Mouse (Mus musculus) olfactory bulb, adult 2 months (tissue): ENCODE results near the gene Izumo4. TPM values are rescaled to one million over a fixed set of nuclear protein-coding genes. Genes with fewer than 3 reads are reported as not detected.

Experiments used
- H3K27ac ChIP-seq: fragments of 200-500 bp; 2 replicates; pipeline ENCODE4 v1.5.1; 2012; ENCODE audit warnings: low read depth, low read length; ENCODE audit not compliant: insufficient read depth
- H3K4me1 ChIP-seq: fragments of 200-500 bp; 2 replicates; pipeline ENCODE4 v1.6.1; 2012; ENCODE audit warnings: low read length; ENCODE audit not compliant: control insufficient read depth, insufficient read depth
- H3K4me3 ChIP-seq: fragments of 200-500 bp; 2 replicates; pipeline ENCODE4 v1.5.1; 2012; ENCODE audit warnings: mild to moderate bottlenecking, low read depth, low read length, moderate library complexity; ENCODE audit not compliant: insufficient read depth
- CTCF ChIP-seq: fragments of 200-500 bp; IDR thresholded peaks from 2 replicates; pipeline ENCODE4 v1.5.1; 2012; ENCODE audit warnings: low read depth, mild to moderate bottlenecking, low read length, moderate library complexity; ENCODE audit not compliant: insufficient read depth
- POLR2A ChIP-seq: fragments of 200-500 bp; IDR thresholded peaks from 2 replicates; pipeline ENCODE4 v1.6.1; 2012; ENCODE audit warnings: mild to moderate bottlenecking, low read depth, low read length, moderate library complexity; ENCODE audit not compliant: insufficient read depth
- WGBS: fragments of 180-500 bp; shearing (Covaris S2); methylation state at CpG from one replicate; pipeline ENCODE4 v1.1.7; 2018; 5-methylcytosine and 5-hydroxymethylcytosine counted together
- polyA plus RNA-seq: library from polyadenylated mRNA; stranded (reverse); fragments of >200 nt; gene quantifications from 2 replicates; pipeline ENCODE4 v1.2.4, GENCODE M21; 2012; ENCODE audit warnings: low replicate concordance; ENCODE audit not compliant: missing spikeins, insufficient read depth, insufficient read length

Gene Izumo4
- polyA plus RNA-seq, 1 experiment = not detected

DNA sequence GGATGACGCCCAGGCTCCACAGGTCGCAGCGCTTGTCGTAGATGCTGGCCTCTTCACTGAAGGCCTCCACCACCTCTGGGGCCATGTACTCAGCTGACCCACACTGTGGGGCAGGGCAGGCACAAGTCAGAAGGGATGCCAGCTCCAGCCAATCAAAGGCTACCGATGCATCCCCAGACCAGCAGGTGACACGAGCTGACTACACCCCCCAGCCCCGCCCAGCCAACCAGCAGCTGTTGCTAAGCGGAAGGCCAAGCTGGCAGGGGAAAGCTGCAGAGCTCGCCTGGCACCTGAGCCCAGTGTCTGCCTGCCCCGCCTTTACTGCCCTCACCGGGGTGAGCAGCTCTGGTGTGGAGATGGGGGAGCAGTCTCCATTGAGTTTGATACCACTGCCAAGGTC is 33.4 kb upstream of the Izumo4 start:
- TF ChIP-seq CTCF (no peak), POLR2A (no peak)
- peaks cover 35% of the 10 kb centered on the region for H3K4me1 ChIP-seq
- 82% methylated on average over 11 of the region's 11 CpGs for WGBS

DNA sequence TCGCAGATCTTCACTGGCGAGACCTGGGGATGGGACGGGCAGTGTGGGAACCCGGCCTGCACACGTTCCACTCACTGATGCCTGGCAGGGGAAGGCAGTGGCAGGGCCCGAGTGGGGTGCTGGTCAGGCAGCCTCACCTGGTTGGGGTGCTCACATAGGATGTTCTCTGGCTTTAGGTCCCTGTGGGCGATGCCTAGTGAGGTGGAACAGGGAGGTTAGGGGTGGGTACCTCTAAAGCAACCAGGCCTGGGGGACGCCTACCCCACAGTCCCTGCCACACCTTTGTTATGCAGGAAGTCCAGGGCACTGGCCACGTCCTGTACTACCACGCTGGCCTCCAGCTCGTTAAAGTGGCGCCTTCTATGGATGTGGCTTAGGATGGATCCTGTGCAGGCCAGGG is 33.0 kb upstream of the Izumo4 start:
- no peak for TF ChIP-seq POLR2A
- no peak for TF ChIP-seq CTCF
- WGBS = 91% methylated on average over 12 of the region's 12 CpGs
- Histone ChIP-seq H3K4me1 (peaks cover 37% of the 10 kb centered on the region), H3K4me3 (no peak overlapping the region), H3K27ac (no peak overlapping the region)

More for the DNA sequence above, 33.4 kb upstream of the Izumo4 start:
- no peak overlapping the region for H3K27ac ChIP-seq
- no peak overlapping the region for H3K4me3 ChIP-seq

DNA sequence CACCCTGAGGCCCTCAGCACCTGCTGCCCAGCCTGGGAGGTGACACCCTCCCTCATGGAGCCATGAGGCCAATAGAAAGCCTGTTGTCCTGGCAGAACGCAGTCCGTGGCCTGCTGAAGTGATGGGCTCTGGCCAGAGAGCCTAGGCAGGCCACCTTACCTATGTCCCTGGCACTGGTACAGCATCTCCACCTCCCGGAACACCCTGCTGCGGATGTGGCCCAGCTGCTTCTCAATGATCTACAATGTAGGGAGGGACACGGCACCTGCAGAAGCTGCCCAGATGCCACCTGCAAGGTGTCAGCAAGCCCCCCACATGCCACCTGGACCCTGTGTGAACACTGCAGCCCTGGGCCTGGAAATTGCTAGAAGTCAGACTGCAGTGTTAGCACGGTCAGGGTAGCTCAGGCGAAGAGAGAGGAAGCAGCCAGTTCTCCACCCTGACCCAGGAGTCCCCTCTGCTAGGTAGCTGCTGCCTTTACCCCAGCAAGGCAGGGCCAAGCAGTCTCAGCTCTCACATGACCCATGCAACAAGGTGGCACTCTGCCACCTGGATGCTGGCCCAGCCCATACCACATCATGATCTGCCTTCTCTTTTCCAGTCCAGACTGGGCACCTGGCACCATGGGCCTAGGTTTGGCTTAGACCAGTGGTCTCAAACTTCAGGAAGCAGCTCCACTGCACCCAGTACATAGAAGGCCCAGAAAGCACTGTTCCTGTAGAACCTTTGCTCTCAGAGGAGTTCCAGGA is 32.1 kb upstream of the Izumo4 start:
- WGBS = 89% methylated on average over 7 of the region's 7 CpGs
- H3K4me3 ChIP-seq = no peak overlapping the region
- no peak overlapping the region for H3K27ac ChIP-seq
- TF ChIP-seq POLR2A (no peak), CTCF (no peak)
- H3K4me1 ChIP-seq = peaks cover 39% of the 10 kb centered on the region

DNA sequence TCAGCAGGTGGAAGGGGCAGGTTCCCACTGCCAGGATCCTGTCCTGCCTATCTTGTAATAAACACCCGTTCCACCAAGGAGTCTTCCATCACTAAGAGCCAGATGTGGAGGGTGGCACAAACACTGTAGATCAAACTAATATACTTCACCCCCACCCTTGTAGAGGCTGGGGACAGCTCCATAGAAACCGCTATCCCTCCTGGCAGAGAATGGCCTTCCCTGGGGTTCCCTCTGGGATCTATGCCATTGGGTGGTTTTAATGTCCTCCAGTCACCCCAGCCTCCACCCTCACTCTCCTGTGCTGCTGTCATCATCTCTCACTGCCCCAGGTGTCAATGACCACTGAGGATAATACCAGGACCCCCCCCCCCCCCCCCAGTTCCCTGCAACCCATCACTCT is 31.5 kb upstream of the Izumo4 start:
- no peak overlapping the region for H3K27ac ChIP-seq
- TF ChIP-seq POLR2A (no peak), CTCF (no peak)
- H3K4me3 ChIP-seq = no peak overlapping the region
- 60% methylated on average over 2 of the region's 2 CpGs for WGBS
- peaks cover 36% of the 10 kb centered on the region for H3K4me1 ChIP-seq

GRCm38 (mm10) chr10:80671251-80671650 is 30.7 kb upstream of the Izumo4 start:
- TF ChIP-seq POLR2A (no peak), CTCF (no peak)
- H3K27ac ChIP-seq = no peak overlapping the region
- H3K4me3 ChIP-seq = no peak overlapping the region
- WGBS = 89% methylated on average over 4 of the region's 4 CpGs
- peaks cover 36% of the 10 kb centered on the region for H3K4me1 ChIP-seq

DNA sequence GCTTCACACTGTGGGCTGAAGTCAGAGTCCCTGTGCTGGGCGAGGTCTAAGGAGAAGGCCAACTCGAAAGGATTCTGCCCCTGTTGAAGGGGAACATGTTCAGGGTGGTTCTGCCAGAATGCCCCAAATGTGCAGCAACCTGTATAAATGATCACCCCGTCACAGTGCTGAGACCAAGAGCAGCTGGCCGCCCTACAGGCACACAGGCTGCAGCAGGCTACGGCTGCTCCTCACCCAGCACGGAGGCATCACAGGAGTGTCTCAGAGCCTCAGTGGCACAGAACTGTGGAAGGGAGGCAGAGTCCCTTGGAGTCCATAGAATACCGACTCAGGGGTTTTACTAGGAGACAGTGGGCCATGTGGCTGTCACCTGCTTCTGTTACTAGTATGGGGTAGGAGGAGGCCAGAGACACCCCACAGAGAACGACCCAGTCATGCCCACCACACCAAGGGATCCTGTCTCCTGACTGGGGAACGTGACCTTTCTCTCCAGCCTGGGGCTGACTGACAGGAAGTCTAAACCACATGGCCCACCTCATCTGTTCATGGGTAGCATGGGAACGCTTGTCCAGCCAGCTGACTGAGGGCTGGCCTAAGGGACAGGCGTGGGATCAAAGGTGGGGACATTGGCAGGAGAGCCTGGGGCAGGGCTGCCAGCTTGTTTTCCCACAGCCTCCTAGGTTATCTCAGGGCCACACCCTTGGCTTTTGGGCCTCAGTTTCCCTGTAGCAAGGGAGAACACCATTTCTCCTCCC is 29.9 kb upstream of the Izumo4 start:
- H3K27ac ChIP-seq = no peak overlapping the region
- TF ChIP-seq POLR2A (no peak), CTCF (no peak)
- H3K4me1 ChIP-seq = peaks cover 40% of the 10 kb centered on the region
- H3K4me3 ChIP-seq = no peak overlapping the region
- 82% methylated on average over 11 of the region's 11 CpGs for WGBS

- Histone ChIP-seq H3K4me3 (no peak overlapping the region), H3K4me1 (peaks cover 51% of the 10 kb centered on the region), H3K27ac (no peak overlapping the region)
- TF ChIP-seq CTCF (no peak), POLR2A (no peak)
- WGBS = 84% methylated on average over 3 of the region's 3 CpGs
These were observed 28.3 kb upstream of the Izumo4 start for GRCm38 (mm10) chr10:80673690-80674089.

- peak overlapping the region; percentile 72 for H3K4me3 ChIP-seq
- TF ChIP-seq POLR2A (no peak), CTCF (no peak)
- WGBS = 23% methylated on average over 5 of the region's 5 CpGs
- peaks cover 55% of the 10 kb centered on the region for H3K4me1 ChIP-seq
- 0 out of 2 replicates have a peak overlapping the region, but pooled peaks have one; percentile 11 for H3K27ac ChIP-seq
These were observed 27.7 kb upstream of the Izumo4 start for GRCm38 (mm10) chr10:80674161-80674711.

GRCm38 (mm10) chr10:80674851-80675404 is 27.1 kb upstream of the Izumo4 start:
- H3K4me1 ChIP-seq = peaks cover 59% of the 10 kb centered on the region
- peak overlapping the region; percentile 72 for H3K4me3 ChIP-seq
- 3% methylated on average over 6 of the region's 6 CpGs for WGBS
- H3K27ac ChIP-seq = peak overlapping the region; percentile 19; the same call in 1 of the 2 replicates
- TF ChIP-seq POLR2A = no peak
- TF ChIP-seq CTCF = no peak
